Mouse (Mus musculus): ENCODE measurements around the gene Itpr2. TPM values are rescaled to one million over a fixed set of nuclear protein-coding genes. Genes with fewer than 3 reads are reported as not detected.

Gene Itpr2
- polyA plus RNA-seq, 1 experiment from 2014 or later: 3.3 TPM

DNA sequence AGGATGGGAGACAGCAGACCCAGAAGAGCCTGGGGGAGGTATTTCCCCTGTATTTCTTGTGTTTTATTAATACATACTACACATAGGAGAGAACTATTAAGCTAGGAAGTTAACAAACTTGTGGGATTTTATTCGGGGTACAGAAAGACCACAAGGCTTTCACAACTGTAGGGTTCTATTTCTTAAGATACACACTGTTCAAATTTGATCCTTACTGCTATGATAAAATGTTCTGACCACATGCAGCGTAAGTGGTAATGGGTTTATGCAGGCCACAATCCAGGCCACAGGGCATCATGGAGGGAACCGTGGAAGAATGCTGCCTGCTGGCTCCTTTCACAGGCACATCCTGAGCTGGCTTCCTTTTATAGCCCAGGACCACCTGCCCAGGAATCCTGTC lies 160.6 kb downstream of the Itpr2 start:
- H3K27ac ChIP-seq (replicated peaks; ENCODE audit: low read depth, low read length): no peak overlapping the region
- 89% methylated on average over 3 of the region's 3 CpGs for WGBS

DNA sequence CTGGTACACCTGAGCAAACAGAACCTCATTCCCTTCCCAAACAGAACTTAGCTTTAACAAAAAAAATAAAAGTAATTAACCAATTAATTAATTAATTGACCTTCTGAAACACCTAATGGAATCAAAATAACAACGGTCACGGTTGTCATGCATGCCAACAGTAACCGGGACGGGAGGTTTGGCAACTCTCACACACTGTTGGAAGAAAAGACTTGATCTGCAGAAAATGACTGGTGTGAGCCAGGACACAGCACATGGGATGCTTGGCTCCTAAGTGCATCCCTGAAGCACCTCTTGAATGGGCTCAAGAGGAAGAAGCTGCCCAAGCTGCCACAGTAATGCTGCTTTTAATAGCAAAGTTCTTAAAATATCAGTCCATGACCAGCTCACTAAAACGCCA lies 161.1 kb downstream of the Itpr2 start:
- DNase-seq (ENCODE audit: low spot score): no peak
- Histone ChIP-seq H3K4me3 (ENCODE audit: low read depth, low read length) (no peak overlapping the region), H3K4me1 (ENCODE audit: control insufficient read depth, insufficient read depth, low read length) (no peaks in the 10 kb centered on the region), H3K27me3 (ENCODE audit: control insufficient read depth, insufficient read depth, low read length) (no peaks in the 10 kb centered on the region), H3K27ac (replicated peaks; ENCODE audit: low read depth, low read length) (no peak overlapping the region), H3K9me3 (replicated peaks; ENCODE audit: control insufficient read depth, low read length) (no peaks in the 10 kb centered on the region), H3K9ac (replicated peaks; ENCODE audit: low read length) (no peak overlapping the region), H3K36me3 (replicated peaks; ENCODE audit: control insufficient read depth, insufficient read depth, low read depth, low read length) (no peaks in the 10 kb centered on the region), H3K4me2 (ENCODE audit: low read depth, low read length) (no peak overlapping the region)
- ATAC-seq (replicated peaks; ENCODE audit: insufficient number of reproducible peaks, low FRiP score, low TSS enrichment, low read depth): no peak
- 78% methylated on average over 5 of the region's 5 CpGs for WGBS

More for the DNA sequence above, 160.6 kb downstream of the Itpr2 start:
- ATAC-seq (replicated peaks; ENCODE audit: insufficient number of reproducible peaks, low FRiP score, low TSS enrichment, low read depth): no peak
- no peak overlapping the region for H3K4me3 ChIP-seq (ENCODE audit: low read depth, low read length)
- H3K9me3 ChIP-seq (replicated peaks; ENCODE audit: control insufficient read depth, low read length): no peaks in the 10 kb centered on the region
- no peak for DNase-seq (ENCODE audit: low spot score)
- no peak overlapping the region for H3K9ac ChIP-seq (replicated peaks; ENCODE audit: low read length)
- H3K27me3 ChIP-seq (ENCODE audit: control insufficient read depth, insufficient read depth, low read length): no peaks in the 10 kb centered on the region
- no peaks in the 10 kb centered on the region for H3K36me3 ChIP-seq (replicated peaks; ENCODE audit: control insufficient read depth, insufficient read depth, low read depth, low read length)
- no peak overlapping the region for H3K4me2 ChIP-seq (ENCODE audit: low read depth, low read length)
- H3K4me1 ChIP-seq (ENCODE audit: control insufficient read depth, insufficient read depth, low read length): no peaks in the 10 kb centered on the region

DNA sequence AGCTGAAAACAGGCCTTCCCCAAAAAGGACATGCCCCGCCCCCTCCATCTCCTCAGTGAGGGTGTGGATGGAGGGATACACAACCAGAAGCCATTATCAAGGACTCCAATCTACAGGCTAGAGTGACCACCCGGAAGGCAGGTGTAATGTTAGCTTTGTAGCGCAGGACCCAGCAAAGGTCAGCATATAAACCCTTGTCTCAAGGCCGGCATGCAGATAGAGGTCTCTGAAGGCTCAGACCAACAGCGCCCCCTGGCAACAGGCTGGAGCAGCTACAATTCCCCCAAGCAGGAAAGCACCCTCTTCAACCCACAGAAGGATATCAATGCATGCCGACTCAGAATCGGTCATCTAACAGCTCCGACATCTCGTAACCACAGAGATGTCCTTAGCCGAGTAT lies 162.2 kb downstream of the Itpr2 start:
- 66% methylated on average over 10 of the region's 10 CpGs for WGBS
- ATAC-seq (replicated peaks; ENCODE audit: insufficient number of reproducible peaks, low FRiP score, low TSS enrichment, low read depth): no peak; the same call in 1 of the 2 replicates
- Histone ChIP-seq H3K36me3 (replicated peaks; ENCODE audit: control insufficient read depth, insufficient read depth, low read depth, low read length) (no peaks in the 10 kb centered on the region), H3K4me2 (ENCODE audit: low read depth, low read length) (no peak overlapping the region), H3K27me3 (ENCODE audit: control insufficient read depth, insufficient read depth, low read length) (no peaks in the 10 kb centered on the region), H3K4me3 (ENCODE audit: low read depth, low read length) (no peak overlapping the region), H3K4me1 (ENCODE audit: control insufficient read depth, insufficient read depth, low read length) (no peaks in the 10 kb centered on the region), H3K9ac (replicated peaks; ENCODE audit: low read length) (no peak overlapping the region), H3K27ac (replicated peaks; ENCODE audit: low read depth, low read length) (no peak overlapping the region), H3K9me3 (replicated peaks; ENCODE audit: control insufficient read depth, low read length) (no peaks in the 10 kb centered on the region)
- peak; percentile 52 for DNase-seq (ENCODE audit: low spot score)

DNA sequence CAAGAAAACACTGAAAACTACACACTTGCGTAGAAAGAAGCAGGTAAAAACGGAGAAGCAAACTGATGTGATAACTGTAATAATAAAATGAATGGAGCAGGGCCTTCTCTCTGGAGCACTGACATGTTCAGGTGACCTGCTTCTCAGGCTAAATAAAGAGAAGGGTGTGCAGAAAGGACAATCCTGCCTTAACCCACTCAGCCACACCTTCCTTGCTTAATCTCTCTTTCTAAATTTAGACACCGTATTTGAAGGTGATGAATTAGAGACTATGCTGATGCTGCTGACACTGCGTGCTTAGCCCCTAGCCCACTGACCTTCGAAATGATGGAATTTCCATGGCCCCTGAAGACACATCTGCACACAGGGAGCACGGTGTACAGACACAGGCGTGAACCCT lies 164.8 kb downstream of the Itpr2 start:
- Histone ChIP-seq H3K4me1 (ENCODE audit: control insufficient read depth, insufficient read depth, low read length) (no peaks in the 10 kb centered on the region), H3K4me3 (ENCODE audit: low read depth, low read length) (no peak overlapping the region), H3K9me3 (replicated peaks; ENCODE audit: control insufficient read depth, low read length) (no peaks in the 10 kb centered on the region), H3K9ac (replicated peaks; ENCODE audit: low read length) (no peak overlapping the region), H3K36me3 (replicated peaks; ENCODE audit: control insufficient read depth, insufficient read depth, low read depth, low read length) (no peaks in the 10 kb centered on the region), H3K27me3 (ENCODE audit: control insufficient read depth, insufficient read depth, low read length) (no peaks in the 10 kb centered on the region), H3K27ac (replicated peaks; ENCODE audit: low read depth, low read length) (no peak overlapping the region), H3K4me2 (ENCODE audit: low read depth, low read length) (no peak overlapping the region)
- no peak for DNase-seq (ENCODE audit: low spot score)
- 79% methylated on average over 7 of the region's 7 CpGs for WGBS
- no peak for ATAC-seq (replicated peaks; ENCODE audit: insufficient number of reproducible peaks, low FRiP score, low TSS enrichment, low read depth)

DNA sequence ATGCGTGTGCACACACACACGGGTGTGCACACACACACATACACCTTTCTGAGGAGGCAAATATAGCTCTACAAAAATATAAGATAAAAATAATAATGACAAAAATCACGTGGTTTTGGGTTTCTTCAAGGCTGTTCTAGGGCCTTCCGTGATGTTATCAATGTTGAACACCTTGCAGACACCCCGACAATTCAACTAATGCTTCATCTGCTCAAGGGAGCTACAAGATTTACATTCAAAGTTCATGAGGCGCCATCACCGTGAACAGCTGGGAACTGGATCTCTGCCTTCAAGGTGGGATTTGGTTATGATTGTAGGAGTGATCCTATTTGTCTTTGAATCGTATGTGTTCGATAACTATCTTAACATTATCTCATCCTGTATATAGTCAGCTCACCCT lies 166.8 kb downstream of the Itpr2 start:
- H3K27me3 ChIP-seq (ENCODE audit: control insufficient read depth, insufficient read depth, low read length): no peaks in the 10 kb centered on the region
- ATAC-seq (replicated peaks; ENCODE audit: insufficient number of reproducible peaks, low FRiP score, low TSS enrichment, low read depth): no peak
- no peaks in the 10 kb centered on the region for H3K36me3 ChIP-seq (replicated peaks; ENCODE audit: control insufficient read depth, insufficient read depth, low read depth, low read length)
- H3K4me2 ChIP-seq (ENCODE audit: low read depth, low read length): no peak overlapping the region
- H3K4me1 ChIP-seq (ENCODE audit: control insufficient read depth, insufficient read depth, low read length): no peaks in the 10 kb centered on the region
- H3K9ac ChIP-seq (replicated peaks; ENCODE audit: low read length): no peak overlapping the region
- WGBS: 89% methylated on average over 9 of the region's 9 CpGs
- DNase-seq (ENCODE audit: low spot score): no peak
- H3K9me3 ChIP-seq (replicated peaks; ENCODE audit: control insufficient read depth, low read length): no peaks in the 10 kb centered on the region
- no peak overlapping the region for H3K4me3 ChIP-seq (ENCODE audit: low read depth, low read length)
- H3K27ac ChIP-seq (replicated peaks; ENCODE audit: low read depth, low read length): no peak overlapping the region

DNA sequence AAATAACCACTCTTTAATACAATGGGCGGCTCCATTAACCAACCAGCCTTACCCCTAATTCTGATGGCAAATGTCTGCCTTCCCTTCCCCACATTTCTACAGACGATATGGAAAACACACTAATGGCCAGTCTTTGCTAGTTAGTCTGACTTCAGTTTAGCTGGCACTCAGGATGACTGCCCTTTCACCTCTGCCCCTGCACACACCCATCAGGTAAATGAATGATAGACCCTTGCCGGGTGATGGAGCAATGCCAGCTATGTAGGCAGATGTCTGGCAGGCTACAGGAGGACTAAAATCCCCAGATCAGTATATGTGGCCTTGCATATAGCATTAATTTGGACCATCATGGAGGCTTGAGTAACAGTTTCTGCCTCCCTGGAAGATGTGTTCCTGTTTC lies 168.5 kb downstream of the Itpr2 start:
- 85% methylated on average over 3 of the region's 3 CpGs for WGBS
- Histone ChIP-seq H3K4me2 (ENCODE audit: low read depth, low read length) (no peak overlapping the region), H3K4me1 (ENCODE audit: control insufficient read depth, insufficient read depth, low read length) (no peaks in the 10 kb centered on the region), H3K27ac (replicated peaks; ENCODE audit: low read depth, low read length) (no peak overlapping the region), H3K36me3 (replicated peaks; ENCODE audit: control insufficient read depth, insufficient read depth, low read depth, low read length) (no peaks in the 10 kb centered on the region), H3K9ac (replicated peaks; ENCODE audit: low read length) (no peak overlapping the region), H3K9me3 (replicated peaks; ENCODE audit: control insufficient read depth, low read length) (no peaks in the 10 kb centered on the region), H3K4me3 (ENCODE audit: low read depth, low read length) (no peak overlapping the region), H3K27me3 (ENCODE audit: control insufficient read depth, insufficient read depth, low read length) (no peaks in the 10 kb centered on the region)
- DNase-seq (ENCODE audit: low spot score) (no peak), ATAC-seq (replicated peaks; ENCODE audit: insufficient number of reproducible peaks, low FRiP score, low TSS enrichment, low read depth) (no peak)

DNA sequence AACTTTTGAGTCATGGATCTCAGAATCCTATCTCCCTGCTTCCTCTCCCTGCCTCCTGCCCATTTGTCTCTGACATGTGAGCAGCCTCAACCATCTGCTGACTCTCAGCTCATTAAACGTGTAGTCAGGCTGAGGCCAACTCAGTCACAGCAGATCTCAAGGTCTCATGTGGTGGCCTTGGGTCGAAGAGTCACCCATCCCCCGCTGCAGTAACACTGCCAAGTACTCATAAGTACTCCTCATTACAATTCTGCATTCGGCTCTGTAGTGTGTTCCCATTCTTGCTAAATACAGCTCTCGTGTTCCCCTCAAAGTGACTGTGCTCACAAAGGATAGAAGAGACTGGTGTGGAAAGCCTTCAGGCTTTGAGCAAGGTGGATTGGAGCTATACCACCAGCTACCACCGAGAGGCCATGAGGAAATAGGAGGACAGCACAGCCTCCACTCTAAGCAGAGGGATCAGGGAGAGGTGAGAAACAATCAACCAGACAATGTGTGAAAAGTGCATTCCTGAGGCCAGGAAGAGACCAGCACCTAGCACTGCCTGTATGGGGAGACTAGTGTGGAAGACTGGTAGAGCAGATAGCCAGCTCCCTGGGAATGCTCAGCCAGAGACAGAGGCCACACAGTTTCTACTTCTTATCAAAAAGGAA lies 170.9 kb downstream of the Itpr2 start:
- H3K36me3 ChIP-seq (replicated peaks; ENCODE audit: control insufficient read depth, insufficient read depth, low read depth, low read length): no peaks in the 10 kb centered on the region
- no peaks in the 10 kb centered on the region for H3K27me3 ChIP-seq (ENCODE audit: control insufficient read depth, insufficient read depth, low read length)
- 68% methylated on average over 6 of the region's 6 CpGs for WGBS
- no peak overlapping the region for H3K4me2 ChIP-seq (ENCODE audit: low read depth, low read length)
- DNase-seq (ENCODE audit: low spot score) (no peak), ATAC-seq (replicated peaks; ENCODE audit: insufficient number of reproducible peaks, low FRiP score, low TSS enrichment, low read depth) (no peak)
- H3K4me3 ChIP-seq (ENCODE audit: low read depth, low read length): no peak overlapping the region
- H3K9ac ChIP-seq (replicated peaks; ENCODE audit: low read length): no peak overlapping the region
- H3K27ac ChIP-seq (replicated peaks; ENCODE audit: low read depth, low read length): no peak overlapping the region
- H3K4me1 ChIP-seq (ENCODE audit: control insufficient read depth, insufficient read depth, low read length): no peaks in the 10 kb centered on the region
- no peaks in the 10 kb centered on the region for H3K9me3 ChIP-seq (replicated peaks; ENCODE audit: control insufficient read depth, low read length)

DNA sequence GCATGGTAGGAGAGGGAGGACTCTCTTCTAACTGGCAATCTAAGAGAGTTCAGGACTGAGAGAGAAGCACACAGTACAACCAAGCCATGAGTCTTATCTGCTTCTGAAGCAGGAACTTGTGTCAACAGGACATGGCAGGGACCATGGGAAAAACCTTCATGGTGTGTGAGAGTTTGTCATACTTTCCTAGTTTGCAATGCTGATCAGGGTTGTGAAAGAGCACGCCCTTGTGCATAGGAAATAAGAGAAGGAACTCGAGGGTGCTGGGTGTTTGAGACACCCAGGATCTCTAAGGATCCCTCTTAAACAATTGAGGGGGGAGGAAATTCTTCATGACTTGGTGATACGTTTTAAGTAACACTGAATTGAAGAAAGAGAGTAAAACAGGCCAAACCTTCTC lies 172.9 kb downstream of the Itpr2 start:
- ATAC-seq (replicated peaks; ENCODE audit: insufficient number of reproducible peaks, low FRiP score, low TSS enrichment, low read depth): no peak
- no peak overlapping the region for H3K4me3 ChIP-seq (ENCODE audit: low read depth, low read length)
- no peak for DNase-seq (ENCODE audit: low spot score)
- no peaks in the 10 kb centered on the region for H3K36me3 ChIP-seq (replicated peaks; ENCODE audit: control insufficient read depth, insufficient read depth, low read depth, low read length)
- H3K27me3 ChIP-seq (ENCODE audit: control insufficient read depth, insufficient read depth, low read length): no peaks in the 10 kb centered on the region
- H3K4me1 ChIP-seq (ENCODE audit: control insufficient read depth, insufficient read depth, low read length): no peaks in the 10 kb centered on the region
- H3K9me3 ChIP-seq (replicated peaks; ENCODE audit: control insufficient read depth, low read length): no peaks in the 10 kb centered on the region
- 86% methylated on average over 3 of the region's 3 CpGs for WGBS
- no peak overlapping the region for H3K9ac ChIP-seq (replicated peaks; ENCODE audit: low read length)
- H3K4me2 ChIP-seq (ENCODE audit: low read depth, low read length): no peak overlapping the region
- H3K27ac ChIP-seq (replicated peaks; ENCODE audit: low read depth, low read length): no peak overlapping the region
